Mouse (Mus musculus): ENCODE measurements around the gene Taf1b.
A peak's percentile ranks its signal among the peaks of the same experiment; 100 is the strongest.

The Taf1b gene

DNA sequence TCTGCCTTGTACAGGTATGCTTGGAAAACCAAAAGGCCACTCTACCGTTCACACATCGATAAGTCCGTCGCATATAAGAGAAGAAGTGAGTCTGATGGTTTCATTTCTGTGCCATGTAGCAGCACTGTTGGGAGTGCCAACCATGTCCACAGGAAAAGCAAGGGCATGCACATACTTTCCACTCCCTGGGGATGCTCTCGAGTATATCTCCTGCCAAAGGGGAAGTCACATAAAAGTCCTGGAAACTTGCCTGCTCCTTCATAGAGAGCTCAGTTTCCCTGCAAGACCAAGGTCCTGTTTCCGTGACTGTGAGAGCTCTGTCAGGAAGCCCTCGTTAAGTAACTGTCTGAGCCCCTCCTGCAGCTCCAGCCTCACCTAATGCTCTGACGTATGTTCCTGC lies 57.8 kb downstream of the Taf1b start:
- no peak for DNase-seq

DNA sequence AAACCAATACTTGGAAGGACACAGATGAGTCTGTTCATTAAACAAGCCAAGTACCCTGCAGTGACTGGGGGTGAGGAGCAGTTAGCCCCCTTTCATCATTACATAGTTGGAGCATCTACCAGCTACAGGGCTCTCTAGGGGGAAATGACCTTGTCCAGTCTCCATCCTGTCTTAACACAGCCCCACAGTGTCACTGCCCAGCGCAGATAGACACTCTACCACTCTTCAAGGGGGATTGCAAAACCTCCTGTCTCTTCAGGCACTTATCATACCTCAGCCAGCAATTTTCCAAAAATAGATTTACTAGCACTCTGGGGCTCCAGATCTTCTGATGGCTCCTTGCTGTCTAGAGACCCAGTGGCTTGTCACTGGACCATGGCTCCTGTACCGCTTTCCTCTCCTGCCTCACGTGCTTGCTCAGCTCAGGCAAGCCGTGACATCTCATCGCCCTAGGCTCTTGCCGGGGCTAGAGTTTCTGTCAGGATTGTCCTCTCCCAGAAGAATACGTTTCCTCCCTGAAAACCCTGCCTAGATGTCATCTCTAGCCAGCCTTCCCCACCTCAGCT lies 65.3 kb downstream of the Taf1b start:
- no peak for DNase-seq

DNA sequence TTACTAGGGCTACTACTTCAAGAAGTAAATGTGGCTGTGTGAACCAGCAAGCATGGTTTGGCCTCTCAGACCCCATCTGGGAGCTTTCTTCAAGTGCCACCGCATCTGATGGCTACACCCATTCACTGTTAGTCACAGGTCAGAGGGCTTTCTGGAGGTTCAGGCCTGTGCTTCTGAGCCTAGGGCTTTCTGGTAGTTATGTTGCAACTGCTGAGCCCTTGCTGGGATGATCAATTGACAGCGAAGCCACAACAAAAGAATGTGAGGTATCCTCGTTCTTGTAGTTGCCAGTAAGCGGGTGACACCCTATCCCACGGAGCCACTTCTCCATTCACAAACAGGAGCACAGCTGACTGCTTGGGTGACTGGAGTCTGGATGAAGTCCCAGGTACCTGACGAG lies 67.2 kb downstream of the Taf1b start:
- no peak for DNase-seq

DNA sequence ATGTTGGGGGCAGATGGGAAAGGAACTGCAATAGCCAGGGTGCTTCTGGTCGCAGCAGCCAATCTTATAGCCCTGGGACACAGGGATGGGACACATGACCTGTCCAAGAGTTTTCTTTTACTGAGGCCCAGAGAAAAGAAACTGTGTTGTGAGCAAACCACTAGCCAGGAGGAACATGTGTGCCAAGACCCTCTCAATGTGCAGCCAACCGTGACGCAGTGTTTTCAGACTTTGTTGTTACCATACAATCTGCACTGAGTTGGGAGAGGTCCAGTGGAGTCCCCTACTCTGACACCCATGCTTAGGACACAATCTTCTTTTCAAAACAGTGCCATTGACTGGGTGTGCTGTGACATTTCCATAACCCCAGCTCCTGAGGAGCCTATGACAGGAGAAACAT lies 69.4 kb downstream of the Taf1b start:
- DNase-seq: no peak

DNA sequence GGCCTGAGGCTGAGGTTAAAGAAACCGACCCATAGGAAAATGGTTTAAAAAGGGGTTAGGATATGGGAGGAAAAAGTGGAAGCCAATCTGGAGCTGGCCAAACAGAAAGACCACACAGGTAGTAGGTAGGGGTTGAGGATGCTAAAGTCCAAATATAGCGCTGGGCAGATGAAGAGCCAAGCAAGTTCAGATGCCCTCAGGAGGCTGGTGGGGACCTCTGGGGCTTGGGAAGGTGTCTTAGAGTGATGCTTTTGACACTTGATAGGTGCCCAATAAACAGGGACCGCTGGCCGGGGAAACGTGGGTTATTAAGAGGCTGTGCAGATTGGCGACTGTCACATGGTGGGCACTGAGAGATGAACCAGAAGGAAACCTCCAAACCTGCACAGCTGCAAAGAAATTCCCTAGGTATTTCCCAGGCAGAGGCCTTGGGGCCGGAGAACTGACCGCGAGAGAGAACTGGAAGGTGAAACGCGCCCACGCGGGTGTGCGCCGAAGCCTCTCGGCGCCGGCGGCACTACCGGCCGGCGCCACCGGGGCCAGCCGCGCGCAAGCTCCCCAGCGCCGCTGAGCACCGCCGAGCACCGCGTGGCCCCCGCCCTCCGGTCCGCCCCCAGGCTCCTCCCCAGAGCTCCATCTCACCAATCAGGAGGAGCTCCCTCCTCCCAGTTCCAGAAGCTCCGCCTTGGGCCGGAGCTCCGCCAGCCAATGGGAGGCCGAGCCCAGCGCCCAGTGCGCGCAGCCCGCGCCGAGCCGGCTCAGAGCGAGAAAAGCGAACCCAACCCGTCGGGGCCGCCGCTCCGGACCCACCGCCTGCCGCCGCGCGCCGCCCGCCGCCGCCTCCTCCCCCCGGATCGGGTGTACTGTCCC lies 73.6 kb downstream of the Taf1b start, which contains the start of gene Grhl1:
Gene Grhl1, plus strand, starts transcription at position 761 of the 870 bp plus-strand sequence.
- peak; percentile 89 for DNase-seq

DNA sequence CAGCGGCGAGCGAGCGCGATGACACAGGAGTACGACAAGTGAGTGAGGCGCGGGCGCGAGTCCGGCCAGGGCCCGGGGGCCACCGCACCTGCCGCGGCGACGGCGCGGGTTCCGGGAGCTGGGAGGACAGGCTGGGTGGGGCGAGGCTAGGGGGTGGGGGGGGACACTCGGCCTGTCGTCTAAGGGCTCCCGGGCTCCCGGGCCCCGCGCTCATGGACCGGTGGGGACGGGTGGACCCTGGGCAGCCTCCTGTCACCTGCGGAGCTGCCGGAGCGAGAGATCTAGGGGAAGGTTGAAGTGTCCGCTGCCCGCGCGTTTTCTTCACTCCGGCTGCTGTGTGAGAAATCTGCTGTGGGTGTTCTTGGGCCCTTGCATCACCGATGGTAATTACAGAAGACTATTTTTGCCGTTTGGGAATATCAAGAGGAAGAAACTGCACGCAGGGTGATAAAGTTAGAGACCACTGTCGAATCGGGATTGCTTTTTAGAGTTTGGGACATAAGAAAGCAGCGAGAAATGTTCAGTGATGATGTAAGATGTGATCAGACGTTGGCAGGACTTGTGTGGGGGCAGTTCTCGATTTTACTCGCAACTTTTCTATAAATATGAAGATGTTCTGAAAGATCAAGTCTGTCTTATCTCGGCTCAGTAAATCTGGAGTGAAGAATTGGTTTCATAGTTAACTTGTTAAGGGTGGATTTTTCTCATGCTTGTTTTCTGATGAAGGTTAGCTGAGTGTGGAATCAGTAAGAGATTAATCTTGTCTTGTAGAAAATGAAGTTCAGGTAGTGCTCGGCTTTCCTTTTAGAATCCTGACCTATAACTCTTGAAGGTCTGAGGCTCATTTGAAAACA lies 74.5 kb downstream of the Taf1b start:
- DNase-seq: no peak

GRCm38 (mm10) chr12:24573275-24573580 lies 75.1 kb downstream of the Taf1b start:
- no peak for DNase-seq

DNA sequence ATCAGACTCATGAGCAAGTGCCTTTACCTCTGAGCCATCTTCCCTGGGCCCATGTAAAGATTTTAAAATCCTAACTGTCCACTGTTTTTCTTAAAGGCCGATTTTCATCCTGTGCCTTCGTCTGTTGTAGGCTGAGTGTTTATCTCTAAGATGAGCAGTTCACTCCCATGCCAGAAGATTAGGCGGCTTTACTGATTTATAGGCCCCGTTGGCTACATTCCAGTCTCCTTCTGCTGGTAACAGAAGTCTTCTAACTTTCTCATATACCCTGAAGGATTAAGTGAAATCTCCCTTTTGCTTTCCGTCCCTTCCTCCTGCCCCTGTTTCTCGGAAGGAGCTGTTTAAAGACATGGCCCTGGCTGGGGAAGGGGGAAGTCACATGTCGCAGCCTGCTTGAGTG lies 76.7 kb downstream of the Taf1b start:
- DNase-seq: no peak

- no peak for DNase-seq
Observed at GRCm38 (mm10) chr12:24580452-24580851, 82.3 kb downstream of the Taf1b start.

- DNase-seq: no peak
Observed at GRCm38 (mm10) chr12:24580996-24581683, 83.0 kb downstream of the Taf1b start.

DNA sequence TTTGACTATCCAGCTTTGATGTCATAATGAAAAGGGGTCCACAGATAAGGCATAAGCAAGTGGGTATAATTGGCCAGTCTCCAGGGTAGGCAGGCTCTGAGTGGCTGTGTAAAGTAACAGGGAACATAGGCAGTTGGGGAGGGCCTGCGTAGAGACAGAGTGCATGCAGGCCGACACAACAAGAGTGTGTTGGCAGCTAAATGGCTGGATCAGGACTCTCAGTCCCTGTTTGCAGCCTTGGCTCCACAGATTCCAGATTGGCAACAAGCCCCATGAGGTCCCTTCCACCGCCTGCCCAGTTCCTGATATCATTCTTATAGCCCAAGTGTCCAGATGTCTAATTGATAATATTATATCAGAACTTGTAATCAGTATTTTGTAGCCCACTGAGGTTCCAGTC lies 85.5 kb downstream of the Taf1b start:
- no peak for DNase-seq

GRCm38 (mm10) chr12:24584835-24585234 lies 86.7 kb downstream of the Taf1b start:
- DNase-seq: no peak

DNA sequence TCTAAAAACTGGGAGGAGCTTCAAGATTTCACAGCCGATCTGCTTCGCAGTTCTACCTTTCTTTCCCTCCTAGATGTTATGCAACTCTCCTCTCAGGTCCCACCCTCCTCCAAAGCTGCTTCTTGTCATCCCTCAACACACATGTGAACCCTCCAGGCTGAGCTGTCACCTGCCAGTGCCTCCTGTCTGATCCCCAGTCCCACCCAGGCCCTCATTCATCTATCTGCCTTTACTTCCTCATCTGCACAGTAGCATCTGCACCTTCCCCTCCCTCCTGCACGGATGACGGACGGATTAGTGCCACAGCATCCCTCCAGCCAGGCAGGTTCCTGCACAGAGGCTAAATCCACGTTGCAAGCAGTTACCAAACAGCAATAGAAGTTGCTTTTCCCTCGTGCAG lies 88.0 kb downstream of the Taf1b start:
- no peak for DNase-seq

DNA sequence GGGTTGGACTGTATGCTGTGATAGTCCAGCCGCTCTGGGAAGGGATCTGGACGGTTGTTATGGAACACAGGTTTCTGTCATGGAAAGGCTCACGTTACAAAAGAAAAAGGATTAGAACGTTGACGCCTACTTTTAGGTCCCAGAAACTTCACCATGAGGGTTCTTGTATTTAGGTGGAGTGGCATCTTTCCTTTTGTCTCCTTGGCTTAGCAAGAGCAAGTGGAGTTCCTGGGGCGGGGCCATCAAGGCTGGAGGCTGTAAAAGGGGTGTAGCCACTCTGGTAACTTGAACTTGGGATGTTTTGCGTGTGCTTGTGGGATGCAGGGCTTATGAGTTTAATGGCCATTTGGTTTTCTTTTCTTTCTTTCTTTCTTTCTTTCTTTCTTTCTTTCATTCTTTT lies 92.2 kb downstream of the Taf1b start:
- DNase-seq: no peak

- DNase-seq: no peak
Observed at GRCm38 (mm10) chr12:24592055-24592454, 93.9 kb downstream of the Taf1b start.

- DNase-seq: no peak
Observed at GRCm38 (mm10) chr12:24592956-24593672, 95.0 kb downstream of the Taf1b start.

DNA sequence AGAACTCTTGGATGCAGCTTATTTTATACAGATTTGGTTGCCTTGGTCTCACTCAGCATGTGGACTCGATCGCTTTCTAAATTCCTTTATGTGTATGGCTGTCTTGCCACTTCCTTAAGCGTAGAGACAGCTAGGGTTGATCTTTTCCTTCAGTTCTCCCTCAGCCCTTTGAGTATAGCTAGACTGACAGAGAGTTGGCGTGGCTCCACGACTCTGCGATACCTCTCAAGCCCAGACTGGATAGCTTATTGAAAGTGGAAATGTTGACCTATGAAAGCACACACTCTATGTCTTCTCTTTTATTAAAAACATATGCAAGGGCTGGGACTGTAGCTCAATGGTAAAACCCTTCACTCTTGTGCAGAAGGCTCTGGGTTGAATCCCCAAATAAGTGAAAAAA lies 99.2 kb downstream of the Taf1b start:
- DNase-seq: no peak

DNA sequence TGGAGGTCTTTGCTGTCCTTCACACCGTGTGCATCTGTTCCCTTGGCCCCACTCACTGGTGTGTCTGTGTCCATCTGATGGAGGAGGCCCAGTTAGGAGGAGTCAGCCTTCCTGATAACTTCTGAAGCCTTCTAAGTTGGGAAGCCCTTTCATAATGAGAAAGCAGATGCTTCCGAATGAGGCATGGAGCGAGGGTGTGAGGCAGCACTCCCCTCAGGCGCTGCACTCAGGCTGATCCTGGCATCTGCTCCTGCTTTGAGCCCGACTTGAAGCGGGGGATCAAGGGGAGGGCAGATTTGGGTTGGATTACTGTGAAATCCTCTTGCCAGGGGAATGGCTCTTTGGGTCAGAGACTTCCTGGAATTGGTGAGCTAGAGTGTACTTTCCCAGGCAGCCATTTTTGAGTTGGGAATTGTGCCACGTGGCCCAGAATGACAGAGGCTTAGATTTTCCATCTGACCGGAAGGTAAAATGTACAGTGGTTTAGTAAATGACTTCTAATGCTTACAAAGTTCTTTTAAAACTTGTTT lies 101.3 kb downstream of the Taf1b start:
- no peak for DNase-seq

- no peak for DNase-seq
Observed at GRCm38 (mm10) chr12:24600074-24600473, 101.9 kb downstream of the Taf1b start.

- peak; percentile 63 for DNase-seq
Observed at GRCm38 (mm10) chr12:24600806-24601205, 102.6 kb downstream of the Taf1b start.

GRCm38 (mm10) chr12:24603266-24603665 lies 105.1 kb downstream of the Taf1b start:
- DNase-seq: peak; percentile 38

DNA sequence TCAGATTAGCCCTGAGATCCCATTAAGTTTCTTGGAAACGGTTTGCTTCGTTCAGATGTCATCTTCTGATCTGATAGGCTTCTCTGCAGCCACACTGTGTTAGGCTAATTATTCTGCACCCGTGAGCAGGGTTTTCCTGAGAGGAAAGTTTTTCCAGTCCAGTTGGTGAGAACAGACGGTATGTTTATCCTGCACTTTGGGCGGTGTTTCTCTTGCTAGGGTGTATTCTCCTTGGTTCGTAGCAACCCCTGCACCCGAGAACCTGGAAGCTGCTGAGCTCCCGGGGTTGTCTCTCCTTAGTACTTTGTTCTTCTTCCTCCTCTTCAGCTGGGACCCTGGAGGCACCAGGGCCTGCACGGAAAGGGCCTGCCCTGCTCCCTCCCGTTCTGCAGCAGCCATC lies 108.0 kb downstream of the Taf1b start:
- DNase-seq: no peak

All from cerebellum, adult 8-10 months (tissue).